Mouse (Mus musculus): Measurements from ENCODE around the gene Cux2.

DNA sequence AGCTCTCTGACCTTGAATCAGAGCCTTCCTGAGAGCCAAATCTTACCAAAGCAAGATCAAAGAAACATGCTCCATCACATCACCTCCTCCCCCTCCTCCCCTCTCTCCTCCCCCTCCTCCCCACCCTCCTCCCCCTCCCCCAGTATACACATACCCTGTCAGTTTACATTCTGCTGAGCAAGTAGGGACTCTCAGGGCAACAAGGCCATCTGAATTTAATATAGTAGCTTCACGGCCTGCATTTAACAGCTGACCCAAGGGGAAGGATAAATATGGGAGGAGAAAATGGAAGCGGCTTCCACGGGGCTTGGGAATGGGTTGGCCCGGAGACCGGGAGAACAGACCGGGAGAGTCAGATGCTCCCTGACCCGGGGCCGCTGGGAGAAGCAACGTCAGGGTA, 32.1 kb downstream of the Cux2 start:
- TF ChIP-seq CTCF (conservative IDR thresholded peaks at IDR 0.05 in 1 of 2, IDR thresholded peaks at IDR 0.05 in 1 of 2; ENCODE audit: low read depth in 2 of 2, low read length in 2 of 2) (no peak), ZNF384 (IDR thresholded peaks at IDR 0.05; ENCODE audit: low read depth, low read length) (no peak), POLR2A (IDR thresholded peaks at IDR 0.05; ENCODE audit: low read depth, low read length) (no peak), EP300 (IDR thresholded peaks at IDR 0.05; ENCODE audit: low read length) (no peak), ETS1 (conservative IDR thresholded peaks at IDR 0.05; ENCODE audit: low read depth, low read length) (no peak), ELF1 (IDR thresholded peaks at IDR 0.05; ENCODE audit: low read depth, low read length) (no peak), ZC3H11A (IDR thresholded peaks at IDR 0.05; ENCODE audit: low read depth, low read length) (no peak), MAFK (IDR thresholded peaks at IDR 0.05; ENCODE audit: insufficient replicate concordance, low read length) (no peak), MXI1 (IDR thresholded peaks at IDR 0.05; ENCODE audit: low read depth, low read length) (no peak), KAT2A (IDR thresholded peaks at IDR 0.05; ENCODE audit: insufficient replicate concordance, low read length) (no peak), TCF12 (IDR thresholded peaks at IDR 0.05; ENCODE audit: low read depth, low read length) (no peak), MEF2A (IDR thresholded peaks at IDR 0.05; ENCODE audit: borderline replicate concordance, low read depth, low read length) (no peak)
